Mouse (Mus musculus): ENCODE results near the gene Shisal1. TPM values are rescaled to one million over a fixed set of nuclear protein-coding genes. Genes with fewer than 3 reads are reported as not detected.

Shisal1 gene
- total and polyA plus RNA-seq, 3 experiments: not detected

DNA sequence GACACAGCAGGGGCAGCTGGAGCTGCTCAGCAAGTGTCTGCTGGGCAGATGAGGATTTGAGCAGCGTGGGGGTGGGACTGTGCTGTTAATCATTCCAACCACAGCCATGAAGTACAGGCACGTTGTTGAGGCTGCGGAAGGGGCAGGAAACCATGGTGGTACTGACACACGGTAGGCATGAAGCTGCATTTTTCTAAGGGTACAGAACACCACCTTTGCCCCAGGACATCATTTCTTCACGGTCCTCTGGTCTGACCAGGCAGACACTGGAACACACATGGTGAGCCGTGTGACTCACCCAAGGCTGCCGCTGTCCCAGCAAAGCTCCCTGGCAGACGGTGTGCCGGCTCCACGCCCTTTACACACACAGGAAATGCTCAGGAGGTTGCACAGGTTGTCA, 66.7 kb downstream of the Shisal1 start:
- Histone ChIP-seq H3K27me3 (ENCODE audit: control insufficient read depth in 1 of 2, insufficient read depth in 2 of 2, low read length in 2 of 2) (no peaks in the 10 kb centered on the region), H3K79me2 (ENCODE audit: control insufficient read depth, insufficient read depth, low read length, poor library complexity) (no peaks in the 10 kb centered on the region), H3K4me1 (ENCODE audit: control insufficient read depth in 1 of 2, insufficient read depth in 2 of 2, low read length in 2 of 2) (no peaks in the 10 kb centered on the region), H3K27ac (ENCODE audit: control insufficient read depth, low read depth, low read length) (no peak overlapping the region), H3K4me3 (ENCODE audit: control insufficient read depth in 1 of 2, insufficient read depth in 1 of 2, low read depth in 2 of 2, low read length in 2 of 2) (no peak overlapping the region), H3K36me3 (ENCODE audit: control insufficient read depth in 1 of 2, insufficient read depth in 2 of 2, low read length in 2 of 2) (no peaks in the 10 kb centered on the region), H3K9ac (ENCODE audit: control insufficient read depth, low read depth, low read length, poor library complexity, severe bottlenecking) (no peak overlapping the region), H3K9me3 (replicated peaks; ENCODE audit: insufficient read depth, low read length) (no peaks in the 10 kb centered on the region)
- DNase-seq (ENCODE audit: low read depth, low spot score): no peak
- TF ChIP-seq ZMIZ1 (IDR thresholded peaks at IDR 0.05; ENCODE audit: low read depth, low read length): no peak
- no peak for TF ChIP-seq MAZ (IDR thresholded peaks at IDR 0.05; ENCODE audit: low read depth, low read length)
- no peak for TF ChIP-seq USF2 (IDR thresholded peaks at IDR 0.05; ENCODE audit: borderline replicate concordance in 1 of 2, insufficient read depth in 1 of 2, low read depth in 1 of 2, low read length in 2 of 2)
- TF ChIP-seq CHD1 (IDR thresholded peaks at IDR 0.05; ENCODE audit: low read depth, low read length): no peak
- TF ChIP-seq POLR2A (IDR thresholded peaks at IDR 0.05; ENCODE audit: control insufficient read depth in 1 of 2, insufficient read depth in 1 of 2, low read depth in 1 of 2, low read length in 2 of 2, poor library complexity in 1 of 2): no peak
- TF ChIP-seq SIN3A (IDR thresholded peaks at IDR 0.05; ENCODE audit: low read length): no peak
- TF ChIP-seq TBP (IDR thresholded peaks at IDR 0.05; ENCODE audit: low read depth, low read length): no peak
- TF ChIP-seq RAD21 (IDR thresholded peaks at IDR 0.05; ENCODE audit: low read depth, low read length): no peak
- TF ChIP-seq TAL1 (IDR thresholded peaks at IDR 0.05; ENCODE audit: low read length): no peak
- TF ChIP-seq GATA1 (IDR thresholded peaks at IDR 0.05; ENCODE audit: low read depth, low read length): no peak
- TF ChIP-seq BHLHE40 (IDR thresholded peaks at IDR 0.05; ENCODE audit: borderline replicate concordance, low read depth, low read length): no peak
- no peak for TF ChIP-seq MYB (IDR thresholded peaks at IDR 0.05; ENCODE audit: low read depth, low read length)
- TF ChIP-seq USF1 (IDR thresholded peaks at IDR 0.05; ENCODE audit: low read depth, low read length): no peak

DNA sequence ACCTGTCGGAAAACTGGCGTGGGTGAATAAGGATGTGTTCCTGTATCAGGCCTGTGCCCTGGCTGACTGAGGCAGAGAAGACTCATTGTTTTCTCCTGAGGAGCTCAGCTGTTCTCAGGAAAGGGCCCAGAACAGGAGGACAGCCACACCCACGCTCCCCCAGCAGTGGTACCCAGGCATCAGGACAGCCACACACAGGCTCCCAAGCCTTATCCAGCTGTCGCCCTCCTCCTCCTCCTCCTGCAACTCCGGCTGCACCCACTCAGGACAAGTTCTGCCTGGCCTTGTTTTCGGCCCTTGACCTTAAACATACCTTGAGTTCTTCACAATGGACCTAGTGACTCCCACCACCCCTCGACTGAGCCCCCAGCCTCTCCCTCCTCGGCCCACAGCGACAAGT, 68.2 kb downstream of the Shisal1 start:
- Histone ChIP-seq H3K27me3 (ENCODE audit: control insufficient read depth in 1 of 2, insufficient read depth in 2 of 2, low read length in 2 of 2) (no peaks in the 10 kb centered on the region), H3K9me3 (replicated peaks; ENCODE audit: insufficient read depth, low read length) (no peaks in the 10 kb centered on the region), H3K27ac (ENCODE audit: control insufficient read depth, low read depth, low read length) (no peak overlapping the region), H3K4me1 (ENCODE audit: control insufficient read depth in 1 of 2, insufficient read depth in 2 of 2, low read length in 2 of 2) (no peaks in the 10 kb centered on the region), H3K79me2 (ENCODE audit: control insufficient read depth, insufficient read depth, low read length, poor library complexity) (no peaks in the 10 kb centered on the region), H3K36me3 (ENCODE audit: control insufficient read depth in 1 of 2, insufficient read depth in 2 of 2, low read length in 2 of 2) (no peaks in the 10 kb centered on the region), H3K9ac (ENCODE audit: control insufficient read depth, low read depth, low read length, poor library complexity, severe bottlenecking) (no peak overlapping the region), H3K4me3 (ENCODE audit: control insufficient read depth in 1 of 2, insufficient read depth in 1 of 2, low read depth in 2 of 2, low read length in 2 of 2) (no peak overlapping the region)
- TF ChIP-seq UBTF (IDR thresholded peaks at IDR 0.05; ENCODE audit: borderline replicate concordance, insufficient read depth, low read depth, low read length) (no peak), RCOR1 (IDR thresholded peaks at IDR 0.05; ENCODE audit: low read depth, low read length) (no peak), TCF12 (IDR thresholded peaks at IDR 0.05; ENCODE audit: low read depth, low read length) (no peak), TAL1 (IDR thresholded peaks at IDR 0.05; ENCODE audit: low read length) (no peak), MEF2A (IDR thresholded peaks at IDR 0.05; ENCODE audit: extremely low read depth, insufficient replicate concordance, low read depth, low read length, poor library complexity, severe bottlenecking) (no peak), CHD1 (IDR thresholded peaks at IDR 0.05; ENCODE audit: low read depth, low read length) (no peak), MAZ (IDR thresholded peaks at IDR 0.05; ENCODE audit: low read depth, low read length) (no peak), JUND (IDR thresholded peaks at IDR 0.05; ENCODE audit: low read depth, low read length) (no peak), BHLHE40 (IDR thresholded peaks at IDR 0.05; ENCODE audit: borderline replicate concordance, low read depth, low read length) (no peak), NRF1 (IDR thresholded peaks at IDR 0.05; ENCODE audit: insufficient read depth, low read depth, low read length, poor library complexity, severe bottlenecking) (no peak), ELF1 (IDR thresholded peaks at IDR 0.05; ENCODE audit: low read depth, low read length) (no peak), POLR2AphosphoS5 (IDR thresholded peaks at IDR 0.05; ENCODE audit: borderline replicate concordance, low read depth, low read length) (no peak), USF1 (IDR thresholded peaks at IDR 0.05; ENCODE audit: low read depth, low read length) (no peak), CTCF (IDR thresholded peaks at IDR 0.05 in 2 of 3, conservative IDR thresholded peaks at IDR 0.05 in 1 of 3; ENCODE audit: control insufficient read depth in 1 of 3, insufficient read depth in 1 of 3, low read depth in 2 of 3, low read length in 3 of 3, poor library complexity in 1 of 3, severe bottlenecking in 1 of 3) (no peak), MYB (IDR thresholded peaks at IDR 0.05; ENCODE audit: low read depth, low read length) (no peak)
- no peak for DNase-seq (ENCODE audit: low read depth, low spot score)
